Mouse (Mus musculus) cerebellum, adult 2 months (tissue): ENCODE results near the gene Tom1.

Experiments used
- CTCF ChIP-seq: fragments of 200-500 bp; IDR thresholded peaks from 2 replicates; pipeline ENCODE4 v1.5.1; 2011; ENCODE audit warnings: low read depth, mild to moderate bottlenecking, control low read depth, low read length, moderate library complexity, borderline replicate concordance; ENCODE audit not compliant: insufficient read depth
- POLR2A ChIP-seq: fragments of 200-500 bp; IDR thresholded peaks from 2 replicates; pipeline ENCODE4 v1.6.1; 2011; ENCODE audit warnings: low read length, control low read depth, borderline replicate concordance; ENCODE audit not compliant: insufficient read depth

- TF ChIP-seq CTCF (0 out of 2 replicates have a peak, but pooled peaks have one; percentile 8), POLR2A (no peak)
Observed at GRCm38 (mm10) chr8:75023660-75024316, 9.7 kb upstream of the Tom1 start.
